Comparison of ENCODE assay signal across 15 mouse cellular contexts in the genomic region with DNA sequence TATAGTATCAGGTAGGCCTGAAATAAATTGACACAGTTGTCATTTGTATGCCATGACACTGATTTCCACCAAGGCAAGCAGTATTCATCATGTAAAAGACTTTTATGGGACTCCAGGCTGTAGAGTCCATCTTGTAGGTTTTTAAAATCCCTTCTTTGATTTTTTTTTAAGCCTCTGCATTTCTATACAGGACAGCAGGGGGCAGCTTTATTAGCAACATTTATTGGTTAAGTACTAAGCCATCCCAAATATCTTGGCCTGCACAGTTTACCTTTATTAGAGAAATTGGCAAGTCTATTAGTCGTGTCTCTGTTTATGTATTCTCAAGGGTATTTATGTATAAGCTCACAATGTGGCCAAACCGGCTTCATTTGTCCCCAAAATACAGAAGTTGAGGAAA.
DNase-seq lines count a peak whose midpoint lies in the region; ATAC-seq and TF ChIP-seq lines count a peak whose summit lies in the region.
"Had no signal": no experiment of that assay in that cellular context is flagged by ENCODE, and none has a peak within 500 bp of the region (broad histone marks: within the 10 kb centered on the region; RNA-seq: fewer than 3 reads in every experiment).

No protein-coding gene starts in this region.

- dilution Hi-C loops in CH12.LX (cut with MboI; ENCODE audit: extremely low pct_ligation_motif_present, extremely low pct_unique_long_range_greater_than_20kb, low sequenced_read_pairs), result no loop called here

- H3K9me3 ChIP-seq in forebrain, embryonic 13.5 days (replicated peaks), result no peaks in the 10 kb centered on the region
- no peaks in the 10 kb centered on the region for H3K9me3 ChIP-seq in forebrain, embryonic 10.5 days
- H3K9me3 ChIP-seq in CH12.LX (replicated peaks; ENCODE audit: low read length), result no peaks in the 10 kb centered on the region
- H3K9me3 ChIP-seq in hindbrain, embryonic 15.5 days, result no peaks in the 10 kb centered on the region

- H3K27me3 ChIP-seq in forebrain, embryonic 13.5 days, result no peaks in the 10 kb centered on the region
- H3K27me3 ChIP-seq in forebrain, embryonic 10.5 days (ENCODE audit: poor library complexity, severe bottlenecking), result peaks cover 4% of the 10 kb centered on the region; the same call in 1 of the 2 replicates
- H3K27me3 ChIP-seq in CH12.LX (replicated peaks), result no peaks in the 10 kb centered on the region
- no peaks in the 10 kb centered on the region for H3K27me3 ChIP-seq in hindbrain, embryonic 15.5 days

- H3K36me3 ChIP-seq in forebrain, embryonic 13.5 days (ENCODE audit: poor library complexity, severe bottlenecking), result no peaks in the 10 kb centered on the region
- H3K36me3 ChIP-seq in forebrain, embryonic 10.5 days (replicated peaks), result no peaks in the 10 kb centered on the region
- no peaks in the 10 kb centered on the region for H3K36me3 ChIP-seq in CH12.LX (replicated peaks in 1 of 2; ENCODE audit: control insufficient read depth in 1 of 2, insufficient read depth in 1 of 2, low read length in 1 of 2)
- no peaks in the 10 kb centered on the region for H3K36me3 ChIP-seq in hindbrain, embryonic 15.5 days

- no peak for DNase-seq in forebrain, embryonic 10.5 days (ENCODE audit: extremely low spot score, low spot score)
- no peak for DNase-seq in left cerebral cortex, adult 2 months (ENCODE audit: extremely low spot score in 1 of 2, low spot score in 2 of 2)
- no peak for DNase-seq in left cerebral cortex, postnatal 4 days
- no peak for DNase-seq in CH12.LX (ENCODE audit: extremely low read depth)
- no peak for DNase-seq in urinary bladder, postnatal 10 days (ENCODE audit: low spot score)
- DNase-seq in cerebellum, adult 11-12 months, result no peak
- DNase-seq: adrenal gland, postnatal 36 days; cerebellum, adult 11 months; gastrocnemius, postnatal 14 days; kidney, postnatal 36 days; right cerebral cortex, postnatal 25 days; thymus, postnatal 14 days had no signal

- H3K4me1 ChIP-seq in forebrain, embryonic 13.5 days, result peaks cover 11% of the 10 kb centered on the region
- peaks cover 32% of the 10 kb centered on the region for H3K4me1 ChIP-seq in forebrain, embryonic 10.5 days
- no peaks in the 10 kb centered on the region for H3K4me1 ChIP-seq in CH12.LX (ENCODE audit: control insufficient read depth in 1 of 2, insufficient read depth in 2 of 2)
- no peaks in the 10 kb centered on the region for H3K4me1 ChIP-seq in hindbrain, embryonic 15.5 days (replicated peaks)

- intact Hi-C loops in left cerebral cortex, adult 2 months (cut with DNase I), result no loop called here
- intact Hi-C loops in left cerebral cortex, postnatal 4 days (cut with DNase I), result no loop called here

- WGBS in forebrain, embryonic 13.5 days, result 23% methylated on average over 2 of the region's 2 CpGs
- 47% methylated on average over 2 of the region's 2 CpGs for WGBS in forebrain, embryonic 10.5 days
- 43% methylated on average over 2 of the region's 2 CpGs for WGBS in hindbrain, embryonic 15.5 days

- H3K4me2 ChIP-seq in forebrain, embryonic 13.5 days, result no peak overlapping the region
- no peak overlapping the region for H3K4me2 ChIP-seq in CH12.LX (ENCODE audit: insufficient read depth, low read depth, poor library complexity, severe bottlenecking)
- no peak overlapping the region; the same call in 1 of the 2 replicates for H3K4me2 ChIP-seq in hindbrain, embryonic 15.5 days

- TF ChIP-seq EP300 in CH12.LX (IDR thresholded peaks at IDR 0.05; ENCODE audit: low read length), result no peak

- in situ Hi-C loops in CH12.LX (cut with MboI; ENCODE audit: low pct_ligation_motif_present, low pct_unique_long_range_greater_than_20kb, low sequenced_read_pairs), result no loop called here

- H3K9ac ChIP-seq in forebrain, embryonic 13.5 days, result no peak overlapping the region
- H3K9ac ChIP-seq in CH12.LX (ENCODE audit: insufficient read depth, low read depth), result no peak overlapping the region
- no peak overlapping the region for H3K9ac ChIP-seq in hindbrain, embryonic 15.5 days

- H3K4me3 ChIP-seq in forebrain, embryonic 13.5 days, result no peak overlapping the region
- H3K4me3 ChIP-seq in forebrain, embryonic 10.5 days, result no peak overlapping the region
- H3K4me3 ChIP-seq in left cerebral cortex, adult 2 months, result no peak overlapping the region
- no peak overlapping the region for H3K4me3 ChIP-seq in CH12.LX (replicated peaks in 1 of 3; ENCODE audit: low read depth in 2 of 3, low read length in 2 of 3, poor library complexity in 1 of 3)
- H3K4me3 ChIP-seq in hindbrain, embryonic 15.5 days, result no peak overlapping the region

- TF ChIP-seq RAD21 in CH12.LX (IDR thresholded peaks at IDR 0.05; ENCODE audit: low read depth, low read length), result no peak; the same call in 1 of the 2 replicates

- H3K79me2 ChIP-seq in CH12.LX (replicated peaks; ENCODE audit: control insufficient read depth, extremely low read depth, insufficient read depth, poor library complexity, severe bottlenecking), result no peaks in the 10 kb centered on the region

- no peak for TF ChIP-seq POLR2A in CH12.LX (IDR thresholded peaks at IDR 0.05; ENCODE audit: low read depth, low read length)

- peak overlapping the region; percentile 66; the same call in 1 of the 2 replicates for H3K27ac ChIP-seq in forebrain, embryonic 13.5 days
- H3K27ac ChIP-seq in forebrain, embryonic 10.5 days, result no peak overlapping the region
- H3K27ac ChIP-seq in left cerebral cortex, adult 2 months, result no peak overlapping the region
- H3K27ac ChIP-seq in CH12.LX (ENCODE audit: insufficient read depth, low read depth), result no peak overlapping the region
- H3K27ac ChIP-seq in hindbrain, embryonic 15.5 days (replicated peaks), result peak overlapping the region; percentile 78

- ATAC-seq in forebrain, embryonic 13.5 days, result no peak
- ATAC-seq in hindbrain, embryonic 15.5 days (ENCODE audit: low FRiP score, low read depth), result no peak
- ATAC-seq: inflammation-experienced regulatory T-cells, adult 6 months had no signal

- peak; percentile 14 for TF ChIP-seq CTCF in left cerebral cortex, adult 2 months (IDR thresholded peaks at IDR 0.05)
- TF ChIP-seq CTCF in CH12.LX (conservative IDR thresholded peaks at IDR 0.05 in 1 of 2, IDR thresholded peaks at IDR 0.05 in 1 of 2; ENCODE audit: low read depth in 2 of 2, low read length in 2 of 2), result peak in 1 of 2 experiments; percentile 18; a peak in 2 of 4 replicates

TF ChIP-seq in CH12.LX, 34 proteins besides CTCF, POLR2A, EP300 and RAD21:
- TF ChIP-seq UBTF (IDR thresholded peaks at IDR 0.05; ENCODE audit: low read depth, low read length) (no peak), ZNF384 (IDR thresholded peaks at IDR 0.05; ENCODE audit: low read depth, low read length) (0 out of 2 replicates have a peak, but pooled peaks have one; percentile 44)
TF ChIP-seq in CH12.LX: peak in this region for 1.

Comparison
In these comparisons a context has a peak if more than half of its experiments do, and no peak if none do; other contexts are left out.
1. H3K27ac ChIP-seq: peak in forebrain, embryonic 13.5 days (single experiment) and hindbrain, embryonic 15.5 days (single experiment); none in forebrain, embryonic 10.5 days (single experiment), left cerebral cortex, adult 2 months (single experiment) and CH12.LX (single experiment).